Mouse (Mus musculus) heart, postnatal 0 days (tissue): ENCODE data around the gene Krtap4-2.

Source experiments
- CTCF ChIP-seq: IDR thresholded peaks from 2 replicates; pipeline ENCODE4 v1.5.1; 2016; ENCODE audit warnings: antibody characterized with exemption, control low read depth, low read depth
- EP300 ChIP-seq: IDR thresholded peaks from 2 replicates; pipeline ENCODE4 v1.6.1; 2016; ENCODE audit warnings: antibody characterized with exemption, low read depth

GRCm38 (mm10) chr11:99633293-99633692, 1.6 kb downstream of the Krtap4-2 start:
- TF ChIP-seq EP300 (no peak), CTCF (no peak)
